Mouse (Mus musculus): Measurements from ENCODE around the gene Slc38a2. TPM values are rescaled to one million over a fixed set of nuclear protein-coding genes. Genes with fewer than 3 reads are reported as not detected.

The Slc38a2 gene
- polyA plus RNA-seq, 1 experiment from 2014 or later = 191 TPM

- Histone ChIP-seq H3K9ac (ENCODE audit: low read length) (no peak overlapping the region), H3K4me1 (ENCODE audit: control insufficient read depth in 2 of 2, insufficient read depth in 2 of 2, low read length in 2 of 2) (peaks cover 2 to 13% of the 10 kb centered on the region in 2 experiments; a peak in 3 of 4 replicates), H3K27me3 (ENCODE audit: control insufficient read depth, insufficient read depth, low read length) (no peaks in the 10 kb centered on the region), H3K36me3 (ENCODE audit: control insufficient read depth, insufficient read depth, low read length) (peaks cover 45% of the 10 kb centered on the region), H3K4me2 (ENCODE audit: low read length) (no peak overlapping the region), H3K27ac (replicated peaks in 1 of 2; ENCODE audit: control insufficient read depth in 1 of 2, insufficient read depth in 1 of 2, low read depth in 2 of 2, low read length in 2 of 2) (no peak overlapping the region), H3K4me3 (ENCODE audit: control insufficient read depth in 1 of 2, insufficient read depth in 1 of 2, low read depth in 1 of 2, low read length in 2 of 2) (no peak overlapping the region), H3K9me3 (ENCODE audit: control insufficient read depth, low read length) (no peaks in the 10 kb centered on the region)
- no peak for ATAC-seq (ENCODE audit: insufficient number of reproducible peaks, insufficient read depth, low FRiP score, low read depth)
- 72% methylated on average over 9 of the region's 9 CpGs for WGBS
Measured at GRCm38 (mm10) chr15:96686201-96687159, 13.1 kb downstream of the Slc38a2 start.

- Histone ChIP-seq H3K4me1 (ENCODE audit: control insufficient read depth in 2 of 2, insufficient read depth in 2 of 2, low read length in 2 of 2) (peaks cover 2 to 13% of the 10 kb centered on the region in 2 experiments; a peak in 3 of 4 replicates), H3K9me3 (ENCODE audit: control insufficient read depth, low read length) (no peaks in the 10 kb centered on the region), H3K27ac (replicated peaks in 1 of 2; ENCODE audit: control insufficient read depth in 1 of 2, insufficient read depth in 1 of 2, low read depth in 2 of 2, low read length in 2 of 2) (no peak overlapping the region), H3K4me3 (ENCODE audit: control insufficient read depth in 1 of 2, insufficient read depth in 1 of 2, low read depth in 1 of 2, low read length in 2 of 2) (no peak overlapping the region), H3K9ac (ENCODE audit: low read length) (no peak overlapping the region), H3K36me3 (ENCODE audit: control insufficient read depth, insufficient read depth, low read length) (peaks cover 33% of the 10 kb centered on the region), H3K4me2 (ENCODE audit: low read length) (no peak overlapping the region), H3K27me3 (ENCODE audit: control insufficient read depth, insufficient read depth, low read length) (no peaks in the 10 kb centered on the region)
- 70% methylated on average over 6 of the region's 6 CpGs for WGBS
- ATAC-seq (ENCODE audit: insufficient number of reproducible peaks, insufficient read depth, low FRiP score, low read depth) = no peak
Measured at GRCm38 (mm10) chr15:96685273-96685672, 14.3 kb downstream of the Slc38a2 start.

GRCm38 (mm10) chr15:96684132-96684830 lies 15.2 kb downstream of the Slc38a2 start:
- Histone ChIP-seq H3K9ac (ENCODE audit: low read length) (no peak overlapping the region), H3K4me1 (ENCODE audit: control insufficient read depth in 2 of 2, insufficient read depth in 2 of 2, low read length in 2 of 2) (peaks cover 2 to 10% of the 10 kb centered on the region in 2 experiments; a peak in 3 of 4 replicates), H3K36me3 (ENCODE audit: control insufficient read depth, insufficient read depth, low read length) (peaks cover 24% of the 10 kb centered on the region), H3K27ac (replicated peaks in 1 of 2; ENCODE audit: control insufficient read depth in 1 of 2, insufficient read depth in 1 of 2, low read depth in 2 of 2, low read length in 2 of 2) (no peak overlapping the region), H3K27me3 (ENCODE audit: control insufficient read depth, insufficient read depth, low read length) (no peaks in the 10 kb centered on the region), H3K4me3 (ENCODE audit: control insufficient read depth in 1 of 2, insufficient read depth in 1 of 2, low read depth in 1 of 2, low read length in 2 of 2) (no peak overlapping the region), H3K4me2 (ENCODE audit: low read length) (peak overlapping the region; percentile 41), H3K9me3 (ENCODE audit: control insufficient read depth, low read length) (no peaks in the 10 kb centered on the region)
- WGBS = 32% methylated on average over 11 of the region's 11 CpGs
- ATAC-seq (ENCODE audit: insufficient number of reproducible peaks, insufficient read depth, low FRiP score, low read depth) = no peak

- no peak overlapping the region for H3K27ac ChIP-seq (replicated peaks in 1 of 2; ENCODE audit: control insufficient read depth in 1 of 2, insufficient read depth in 1 of 2, low read depth in 2 of 2, low read length in 2 of 2)
- no peak overlapping the region for H3K9ac ChIP-seq (ENCODE audit: low read length)
- no peaks in the 10 kb centered on the region for H3K27me3 ChIP-seq (ENCODE audit: control insufficient read depth, insufficient read depth, low read length)
- peaks cover 9 to 15% of the 10 kb centered on the region in 2 experiments for H3K4me1 ChIP-seq (ENCODE audit: control insufficient read depth in 2 of 2, insufficient read depth in 2 of 2, low read length in 2 of 2)
- no peak overlapping the region for H3K4me3 ChIP-seq (ENCODE audit: control insufficient read depth in 1 of 2, insufficient read depth in 1 of 2, low read depth in 1 of 2, low read length in 2 of 2)
- no peak overlapping the region for H3K4me2 ChIP-seq (ENCODE audit: low read length)
- ATAC-seq (ENCODE audit: insufficient number of reproducible peaks, insufficient read depth, low FRiP score, low read depth) = no peak
- no peaks in the 10 kb centered on the region for H3K9me3 ChIP-seq (ENCODE audit: control insufficient read depth, low read length)
- 40% methylated on average over 19 of the region's 19 CpGs for WGBS
- no peaks in the 10 kb centered on the region for H3K36me3 ChIP-seq (ENCODE audit: control insufficient read depth, insufficient read depth, low read length)
Measured at GRCm38 (mm10) chr15:96678871-96679773, 20.4 kb downstream of the Slc38a2 start.

GRCm38 (mm10) chr15:96676518-96676917 lies 23.0 kb downstream of the Slc38a2 start:
- Histone ChIP-seq H3K27ac (replicated peaks in 1 of 2; ENCODE audit: control insufficient read depth in 1 of 2, insufficient read depth in 1 of 2, low read depth in 2 of 2, low read length in 2 of 2) (no peak overlapping the region; a peak in 1 of 4 replicates), H3K4me3 (ENCODE audit: control insufficient read depth in 1 of 2, insufficient read depth in 1 of 2, low read depth in 1 of 2, low read length in 2 of 2) (no peak overlapping the region), H3K9ac (ENCODE audit: low read length) (no peak overlapping the region)

GRCm38 (mm10) chr15:96675744-96676143 lies 23.8 kb downstream of the Slc38a2 start:
- H3K9me3 ChIP-seq (ENCODE audit: control insufficient read depth, low read length) = no peaks in the 10 kb centered on the region
- H3K27me3 ChIP-seq (ENCODE audit: control insufficient read depth, insufficient read depth, low read length) = no peaks in the 10 kb centered on the region
- no peak for ATAC-seq (ENCODE audit: insufficient number of reproducible peaks, insufficient read depth, low FRiP score, low read depth)
- H3K9ac ChIP-seq (ENCODE audit: low read length) = no peak overlapping the region
- peaks cover 8 to 15% of the 10 kb centered on the region in 2 experiments for H3K4me1 ChIP-seq (ENCODE audit: control insufficient read depth in 2 of 2, insufficient read depth in 2 of 2, low read length in 2 of 2)
- H3K36me3 ChIP-seq (ENCODE audit: control insufficient read depth, insufficient read depth, low read length) = no peaks in the 10 kb centered on the region
- H3K4me3 ChIP-seq (ENCODE audit: control insufficient read depth in 1 of 2, insufficient read depth in 1 of 2, low read depth in 1 of 2, low read length in 2 of 2) = no peak overlapping the region
- peak overlapping the region in 1 of 2 experiments; percentile 22; a peak in 1 of 4 replicates for H3K27ac ChIP-seq (replicated peaks in 1 of 2; ENCODE audit: control insufficient read depth in 1 of 2, insufficient read depth in 1 of 2, low read depth in 2 of 2, low read length in 2 of 2)
- 58% methylated on average over 15 of the region's 15 CpGs for WGBS
- no peak overlapping the region for H3K4me2 ChIP-seq (ENCODE audit: low read length)

More at GRCm38 (mm10) chr15:96676518-96676917, 23.0 kb downstream of the Slc38a2 start:
- H3K27me3 ChIP-seq (ENCODE audit: control insufficient read depth, insufficient read depth, low read length) = no peaks in the 10 kb centered on the region
- H3K4me2 ChIP-seq (ENCODE audit: low read length) = no peak overlapping the region
- H3K9me3 ChIP-seq (ENCODE audit: control insufficient read depth, low read length) = no peaks in the 10 kb centered on the region
- peaks cover 8 to 15% of the 10 kb centered on the region in 2 experiments for H3K4me1 ChIP-seq (ENCODE audit: control insufficient read depth in 2 of 2, insufficient read depth in 2 of 2, low read length in 2 of 2)
- 22% methylated on average over 10 of the region's 10 CpGs for WGBS
- H3K36me3 ChIP-seq (ENCODE audit: control insufficient read depth, insufficient read depth, low read length) = no peaks in the 10 kb centered on the region
- ATAC-seq (ENCODE audit: insufficient number of reproducible peaks, insufficient read depth, low FRiP score, low read depth) = no peak

- H3K9ac ChIP-seq (ENCODE audit: low read length) = no peak overlapping the region
- 84% methylated on average over 11 of the region's 11 CpGs for WGBS
- no peaks in the 10 kb centered on the region for H3K9me3 ChIP-seq (ENCODE audit: control insufficient read depth, low read length)
- no peak overlapping the region for H3K4me2 ChIP-seq (ENCODE audit: low read length)
- H3K27me3 ChIP-seq (ENCODE audit: control insufficient read depth, insufficient read depth, low read length) = no peaks in the 10 kb centered on the region
- ATAC-seq (ENCODE audit: insufficient number of reproducible peaks, insufficient read depth, low FRiP score, low read depth) = no peak
- no peak overlapping the region for H3K4me3 ChIP-seq (ENCODE audit: control insufficient read depth in 1 of 2, insufficient read depth in 1 of 2, low read depth in 1 of 2, low read length in 2 of 2)
- H3K4me1 ChIP-seq (ENCODE audit: control insufficient read depth in 2 of 2, insufficient read depth in 2 of 2, low read length in 2 of 2) = peaks cover 8 to 15% of the 10 kb centered on the region in 2 experiments
- no peak overlapping the region for H3K27ac ChIP-seq (replicated peaks in 1 of 2; ENCODE audit: control insufficient read depth in 1 of 2, insufficient read depth in 1 of 2, low read depth in 2 of 2, low read length in 2 of 2)
- H3K36me3 ChIP-seq (ENCODE audit: control insufficient read depth, insufficient read depth, low read length) = no peaks in the 10 kb centered on the region
Measured at GRCm38 (mm10) chr15:96675055-96675454, 24.5 kb downstream of the Slc38a2 start.
